Mouse (Mus musculus): ENCODE results near the gene Bspry. TPM values are rescaled to one million over a fixed set of nuclear protein-coding genes. Genes with fewer than 3 reads are reported as not detected.

The Bspry gene
- 15.7 TPM for polyA plus RNA-seq (2017; shearing (Covaris generic))

GRCm38 (mm10) chr4:62479937-62480708 lies at the start of gene Bspry:
TSS of gene Bspry (plus strand) at chr4:62480053.

GRCm38 (mm10) chr4:62435081-62435480 lies 44.8 kb upstream of the Bspry start, which contains the start of gene Rnf183:
TSS of gene Rnf183 (minus strand) at chr4:62435252.

GRCm38 (mm10) chr4:62470598-62471051 lies 9.2 kb upstream of the Bspry start, which contains the start of gene Wdr31:
TSS of gene Wdr31 (minus strand) at chr4:62470896.

GRCm38 (mm10) chr4:62503374-62503970 lies 23.6 kb downstream of the Bspry start, which contains the start of gene Hdhd3:
TSS of gene Hdhd3 (minus strand) at chr4:62503467.

GRCm38 (mm10) chr4:62519849-62520233 lies 40.0 kb downstream of the Bspry start, which contains the start of gene Alad:
TSS of gene Alad (minus strand) at chr4:62519918.

GRCm38 (mm10) chr4:62524651-62525488 lies 45.0 kb downstream of the Bspry start, which contains the start of the genes Pole3 and 4933430I17Rik:
TSS of gene Pole3 (minus strand) at chr4:62525068.
TSS of gene 4933430I17Rik (plus strand) at chr4:62525369.

Other genes with a start within 250 kb of the Bspry start
- 0.36 TPM for gene Zfp37, start 249.0 kb upstream of the Bspry start, polyA plus RNA-seq (2017; shearing (Covaris generic))
- 7.5 TPM for gene Slc31a2, start 217.5 kb upstream of the Bspry start, polyA plus RNA-seq (2017; shearing (Covaris generic))
- 46.1 TPM for gene Fkbp15, start 119.5 kb upstream of the Bspry start, polyA plus RNA-seq (2017; shearing (Covaris generic))
- 15.6 TPM for gene Slc31a1, start 119.3 kb upstream of the Bspry start, polyA plus RNA-seq (2017; shearing (Covaris generic))
- 52.7 TPM for gene Cdc26, start 71.4 kb upstream of the Bspry start, polyA plus RNA-seq (2017; shearing (Covaris generic))
- 24.6 TPM for gene Prpf4, start 71.3 kb upstream of the Bspry start, polyA plus RNA-seq (2017; shearing (Covaris generic))
- gene Rnf183, start 44.8 kb upstream of the Bspry start, polyA plus RNA-seq (2017; shearing (Covaris generic)), result not detected
- 1.2 TPM for gene Wdr31, start 9.2 kb upstream of the Bspry start, polyA plus RNA-seq (2017; shearing (Covaris generic))
- gene Hdhd3, start 23.4 kb downstream of the Bspry start, polyA plus RNA-seq (2017; shearing (Covaris generic)), result 0.62 TPM
- 25.7 TPM for gene Alad, start 39.9 kb downstream of the Bspry start, polyA plus RNA-seq (2017; shearing (Covaris generic))
- 14.8 TPM for gene Pole3, start 45.0 kb downstream of the Bspry start, polyA plus RNA-seq (2017; shearing (Covaris generic))
- gene 4933430I17Rik, start 45.3 kb downstream of the Bspry start, polyA plus RNA-seq (2017; shearing (Covaris generic)), result not detected
- gene Rgs3, start 79.8 kb downstream of the Bspry start, polyA plus RNA-seq (2017; shearing (Covaris generic)), result 69.2 TPM

All from effector memory CD4-positive, alpha-beta T cell, adult 5 months (primary cell).